Mouse (Mus musculus): ENCODE measurements around the gene Cmtm3.

The Cmtm3 gene

GRCm38 (mm10) chr8:104379301-104379836 lies 40.2 kb downstream of the Cmtm3 start:
- intact Hi-C loops (cut with DNase I), result no loop called here

- intact Hi-C loops (cut with DNase I), result no loop called here
Measured at GRCm38 (mm10) chr8:104380269-104380668, 41.1 kb downstream of the Cmtm3 start.

GRCm38 (mm10) chr8:104380961-104381411 lies 41.8 kb downstream of the Cmtm3 start:
- intact Hi-C loops (cut with DNase I), result no loop called here

GRCm38 (mm10) chr8:104383296-104383695 lies 44.1 kb downstream of the Cmtm3 start:
- intact Hi-C loops (cut with DNase I), result no loop called here

GRCm38 (mm10) chr8:104383977-104384376 lies 44.8 kb downstream of the Cmtm3 start:
- intact Hi-C loops (cut with DNase I), result no loop called here

- intact Hi-C loops (cut with DNase I), result no loop called here
Measured at GRCm38 (mm10) chr8:104386693-104387092, 47.5 kb downstream of the Cmtm3 start.

- intact Hi-C loops (cut with DNase I), result no loop called here
Measured at GRCm38 (mm10) chr8:104387501-104387900, 48.3 kb downstream of the Cmtm3 start.

GRCm38 (mm10) chr8:104387980-104388379 lies 48.8 kb downstream of the Cmtm3 start:
- intact Hi-C loops (cut with DNase I), result no loop called here

- intact Hi-C loops (cut with DNase I), result no loop called here
Measured at GRCm38 (mm10) chr8:104390245-104390644, 51.0 kb downstream of the Cmtm3 start.

GRCm38 (mm10) chr8:104393139-104393538 lies 53.9 kb downstream of the Cmtm3 start:
- intact Hi-C loops (cut with DNase I), result no loop called here

- intact Hi-C loops (cut with DNase I), result no loop called here
Measured at GRCm38 (mm10) chr8:104393767-104394166, 54.6 kb downstream of the Cmtm3 start.

GRCm38 (mm10) chr8:104394801-104395702 lies 55.8 kb downstream of the Cmtm3 start:
- intact Hi-C loops (cut with DNase I), result loop anchor here (5.0 kb wide), 2 partner anchors 37 to 53 kb away; no protein-coding TSS in a partner anchor

- intact Hi-C loops (cut with DNase I), result loop anchor here (5.0 kb wide), 2 partner anchors 36 to 54 kb away; no protein-coding TSS in a partner anchor
Measured at GRCm38 (mm10) chr8:104395703-104396357, 56.6 kb downstream of the Cmtm3 start, which contains the start of gene Cmtm4. Gene Cmtm4, minus strand, starts transcription at chr8:104395807.

All from adrenal gland (tissue).